Mouse (Mus musculus) cortical plate, adult 2 months (tissue): ENCODE measurements at regions not wholly inside any gene's neighbourhood (a gene's known extent, or its start where the extent isn't known, plus 50 kb on each side); places are given as distances from the start of the nearest gene placed in this dataset.

Experiments
- CTCF ChIP-seq: fragments of 200-500 bp; IDR thresholded peaks from 2 replicates; pipeline ENCODE4 v1.5.1; 2011; ENCODE audit warnings: mild to moderate bottlenecking, control low read depth, low read length; ENCODE audit not compliant: insufficient read depth; ENCODE audit errors: extremely low read depth
- POLR2A ChIP-seq: fragments of 200-500 bp; IDR thresholded peaks from 2 replicates; pipeline ENCODE4 v1.6.1; 2011; ENCODE audit warnings: mild to moderate bottlenecking, low read length, control low read depth; ENCODE audit not compliant: insufficient read depth; ENCODE audit errors: extremely low read depth

DNA sequence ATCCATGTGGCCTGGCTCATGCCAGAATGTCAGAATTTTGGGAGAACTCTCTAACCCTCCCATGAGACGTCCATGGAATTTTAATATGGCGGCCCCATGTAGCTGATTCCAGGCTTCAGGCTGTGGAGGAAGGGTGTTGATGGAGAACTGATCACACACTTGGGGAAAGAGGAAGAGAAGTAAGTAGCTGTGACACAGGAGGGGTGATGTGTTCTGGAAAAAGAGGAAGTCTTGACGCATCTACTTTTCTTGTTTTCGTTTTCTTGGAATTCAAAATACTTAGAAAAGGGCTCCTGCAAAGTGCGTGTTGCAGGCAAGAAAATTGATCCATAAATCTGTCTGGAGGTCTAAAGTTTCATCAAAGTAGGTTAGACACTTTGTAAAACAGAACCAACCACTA lies 205.7 kb upstream of the Runx1 start:
- no peak for TF ChIP-seq CTCF
- TF ChIP-seq POLR2A: no peak
